ENCODE assay signal across 10 mouse cellular contexts in genomic region chr4:138737031-138737430, GRCm38 (mm10). TPM values are rescaled to one million over a fixed set of nuclear protein-coding genes. Genes with fewer than 3 reads are reported as not detected.
DNase-seq lines count a peak whose midpoint lies in the region; ATAC-seq lines count a peak whose summit lies in the region.
"Had no signal": no experiment of that assay in that cellular context is flagged by ENCODE, and none has a peak within 500 bp of the region (broad histone marks: within the 10 kb centered on the region; RNA-seq: fewer than 3 reads in every experiment).

TSS of gene Ubxn10 (minus strand) at chr4:138737167.

- H3K4me3 ChIP-seq in hindbrain, embryonic 12.5 days: no peak within 1 kb of the TSS
- no peak within 1 kb of the TSS for H3K4me3 ChIP-seq in hindbrain, embryonic 14.5 days (replicated peaks; ENCODE audit: low read length)

- no peaks in the 10 kb centered on the region for H3K9me3 ChIP-seq in hindbrain, embryonic 12.5 days (replicated peaks)
- H3K9me3 ChIP-seq in hindbrain, embryonic 14.5 days (ENCODE audit: control insufficient read depth, low read length): no peaks in the 10 kb centered on the region

- DNase-seq in hindbrain, embryonic 14.5 days (ENCODE audit: low spot score): no peak
- peak; percentile 25 for DNase-seq in urinary bladder, postnatal 25 days (ENCODE audit: low spot score)
- no peak for DNase-seq in urinary bladder, postnatal 10 days (ENCODE audit: low spot score)
- peak; percentile 80 for DNase-seq in lung, postnatal 36 days
- DNase-seq in thymus, postnatal 14 days: no peak
- DNase-seq in cerebellum, adult 11 months: no peak
- DNase-seq in cerebellum, adult 9-10 months: no peak
- DNase-seq: adrenal gland, postnatal 25 days; liver had no signal

- ATAC-seq in hindbrain, embryonic 12.5 days (ENCODE audit: low FRiP score): no peak
- no peak for ATAC-seq in hindbrain, embryonic 14.5 days (ENCODE audit: low FRiP score)

- no peak within 1 kb of the TSS for H3K4me2 ChIP-seq in hindbrain, embryonic 12.5 days (replicated peaks)
- H3K4me2 ChIP-seq in hindbrain, embryonic 14.5 days (replicated peaks): no peak within 1 kb of the TSS

- 69% methylated on average over 7 of the region's 7 CpGs for WGBS in hindbrain, embryonic 12.5 days
- WGBS in hindbrain, embryonic 14.5 days: 77% methylated on average over 7 of the region's 7 CpGs

- no peak within 1 kb of the TSS for H3K9ac ChIP-seq in hindbrain, embryonic 12.5 days
- no peak within 1 kb of the TSS for H3K9ac ChIP-seq in hindbrain, embryonic 14.5 days

- no peaks in the 10 kb centered on the region for H3K36me3 ChIP-seq in hindbrain, embryonic 12.5 days
- H3K36me3 ChIP-seq in hindbrain, embryonic 14.5 days (replicated peaks; ENCODE audit: control insufficient read depth, insufficient read depth): no peaks in the 10 kb centered on the region

- H3K27ac ChIP-seq in hindbrain, embryonic 12.5 days: 0 out of 2 replicates have a peak within 1 kb of the TSS, but pooled peaks have one; percentile 5
- H3K27ac ChIP-seq in hindbrain, embryonic 14.5 days: no peak within 1 kb of the TSS

- H3K4me1 ChIP-seq in hindbrain, embryonic 12.5 days: peaks cover 24% of the 10 kb centered on the region
- H3K4me1 ChIP-seq in hindbrain, embryonic 14.5 days (replicated peaks; ENCODE audit: control insufficient read depth, insufficient read depth, low read length): peaks cover 11% of the 10 kb centered on the region

- no peaks in the 10 kb centered on the region for H3K27me3 ChIP-seq in hindbrain, embryonic 12.5 days
- no peaks in the 10 kb centered on the region for H3K27me3 ChIP-seq in hindbrain, embryonic 14.5 days (ENCODE audit: control insufficient read depth, insufficient read depth, low read length)

RNA-seq across cellular contexts. Expression of gene Ubxn10, which starts in this region (rescaled TPM):
- 3.8 and 4.5 TPM in 2 replicates for polyA plus RNA-seq in hindbrain, embryonic 12.5 days (2016; fragmentation: Nextera tagmentation; extraction: Ambion mirVana)
- 4.6 and 5.5 TPM in 2 replicates for polyA plus RNA-seq in hindbrain, embryonic 14.5 days (2014; fragmentation: Nextera tagmentation; extraction: Ambion mirVana)

Comparison
In these comparisons a context has a peak if more than half of its experiments do, and no peak if none do; other contexts are left out.
1. DNase-seq: peak in urinary bladder, postnatal 25 days (single experiment) and lung, postnatal 36 days (single experiment); none in hindbrain, embryonic 14.5 days (single experiment), urinary bladder, postnatal 10 days (single experiment), thymus, postnatal 14 days (single experiment), cerebellum, adult 11 months (single experiment) and cerebellum, adult 9-10 months (single experiment).